Mouse (Mus musculus): ENCODE measurements around the gene Samd10. TPM values are rescaled to one million over a fixed set of nuclear protein-coding genes. Genes with fewer than 3 reads are reported as not detected.
A peak's percentile ranks its signal among the peaks of the same experiment; 100 is the strongest.

Gene Samd10
- polyA plus RNA-seq, 1 experiment from 2014 or later = 11.2 TPM

- 74% methylated on average over 5 of the region's 5 CpGs for WGBS
- no peaks in the 10 kb centered on the region for H3K27me3 ChIP-seq (ENCODE audit: control insufficient read depth, insufficient read depth, low read length)
- ATAC-seq (replicated peaks; ENCODE audit: extremely low read depth, insufficient read depth, low FRiP score) = no peak
- H3K27ac ChIP-seq (ENCODE audit: low read length) = peak overlapping the region; percentile 96
- H3K4me3 ChIP-seq (ENCODE audit: low read length) = peak overlapping the region; percentile 91
- peak overlapping the region; percentile 88 for H3K9ac ChIP-seq (ENCODE audit: low read length)
- peaks cover 2% of the 10 kb centered on the region; the same call in 1 of the 2 replicates for H3K36me3 ChIP-seq (ENCODE audit: control insufficient read depth, insufficient read depth)
- H3K4me2 ChIP-seq (ENCODE audit: low read depth, low read length) = peak overlapping the region; percentile 96
- H3K9me3 ChIP-seq (replicated peaks; ENCODE audit: control insufficient read depth, low read length) = no peaks in the 10 kb centered on the region
- H3K4me1 ChIP-seq (ENCODE audit: control insufficient read depth, insufficient read depth, low read length) = peaks cover 28% of the 10 kb centered on the region
Observed at GRCm38 (mm10) chr2:181580131-181580772, 18.8 kb downstream of the Samd10 start.

GRCm38 (mm10) chr2:181579681-181580080 is 19.3 kb downstream of the Samd10 start:
- Histone ChIP-seq H3K4me2 (ENCODE audit: low read depth, low read length) (no peak overlapping the region), H3K27ac (ENCODE audit: low read length) (no peak overlapping the region), H3K36me3 (ENCODE audit: control insufficient read depth, insufficient read depth) (peaks cover 2% of the 10 kb centered on the region; the same call in 1 of the 2 replicates), H3K4me1 (ENCODE audit: control insufficient read depth, insufficient read depth, low read length) (peaks cover 28% of the 10 kb centered on the region), H3K9me3 (replicated peaks; ENCODE audit: control insufficient read depth, low read length) (no peaks in the 10 kb centered on the region), H3K4me3 (ENCODE audit: low read length) (no peak overlapping the region), H3K9ac (ENCODE audit: low read length) (peak overlapping the region; percentile 45; the same call in 1 of the 2 replicates), H3K27me3 (ENCODE audit: control insufficient read depth, insufficient read depth, low read length) (no peaks in the 10 kb centered on the region)
- ATAC-seq (replicated peaks; ENCODE audit: extremely low read depth, insufficient read depth, low FRiP score) = no peak
- WGBS = 88% methylated on average over 1 of the region's 1 CpGs

- WGBS = 45% methylated on average over 5 of the region's 5 CpGs
Observed at GRCm38 (mm10) chr2:181578790-181579618, 20.0 kb downstream of the Samd10 start.

GRCm38 (mm10) chr2:181577981-181578581 is 20.9 kb downstream of the Samd10 start:
- Histone ChIP-seq H3K27ac (ENCODE audit: low read length) (no peak overlapping the region; the same call in 1 of the 2 replicates), H3K4me2 (ENCODE audit: low read depth, low read length) (0 out of 2 replicates have a peak overlapping the region, but pooled peaks have one; percentile 1), H3K9me3 (replicated peaks; ENCODE audit: control insufficient read depth, low read length) (no peaks in the 10 kb centered on the region), H3K4me1 (ENCODE audit: control insufficient read depth, insufficient read depth, low read length) (peaks cover 28% of the 10 kb centered on the region), H3K27me3 (ENCODE audit: control insufficient read depth, insufficient read depth, low read length) (no peaks in the 10 kb centered on the region), H3K9ac (ENCODE audit: low read length) (peak overlapping the region; percentile 22; the same call in 1 of the 2 replicates), H3K36me3 (ENCODE audit: control insufficient read depth, insufficient read depth) (peaks cover 4% of the 10 kb centered on the region; the same call in 1 of the 2 replicates), H3K4me3 (ENCODE audit: low read length) (no peak overlapping the region)
- 50% methylated on average over 7 of the region's 7 CpGs for WGBS
- ATAC-seq (replicated peaks; ENCODE audit: extremely low read depth, insufficient read depth, low FRiP score) = no peak

More at GRCm38 (mm10) chr2:181578790-181579618, 20.0 kb downstream of the Samd10 start:
- Histone ChIP-seq H3K36me3 (ENCODE audit: control insufficient read depth, insufficient read depth) (peaks cover 6% of the 10 kb centered on the region; the same call in 1 of the 2 replicates), H3K4me1 (ENCODE audit: control insufficient read depth, insufficient read depth, low read length) (peaks cover 28% of the 10 kb centered on the region), H3K4me2 (ENCODE audit: low read depth, low read length) (0 out of 2 replicates have a peak overlapping the region, but pooled peaks have one; percentile 1), H3K9me3 (replicated peaks; ENCODE audit: control insufficient read depth, low read length) (no peaks in the 10 kb centered on the region), H3K27me3 (ENCODE audit: control insufficient read depth, insufficient read depth, low read length) (no peaks in the 10 kb centered on the region), H3K27ac (ENCODE audit: low read length) (peak overlapping the region; percentile 5; the same call in 1 of the 2 replicates), H3K4me3 (ENCODE audit: low read length) (no peak overlapping the region), H3K9ac (ENCODE audit: low read length) (peak overlapping the region; percentile 45; the same call in 1 of the 2 replicates)
- no peak for ATAC-seq (replicated peaks; ENCODE audit: extremely low read depth, insufficient read depth, low FRiP score)

- Histone ChIP-seq H3K4me2 (ENCODE audit: low read depth, low read length) (no peak overlapping the region), H3K9me3 (replicated peaks; ENCODE audit: control insufficient read depth, low read length) (no peaks in the 10 kb centered on the region), H3K36me3 (ENCODE audit: control insufficient read depth, insufficient read depth) (peaks cover 4% of the 10 kb centered on the region; the same call in 1 of the 2 replicates), H3K4me3 (ENCODE audit: low read length) (no peak overlapping the region), H3K9ac (ENCODE audit: low read length) (no peak overlapping the region), H3K27me3 (ENCODE audit: control insufficient read depth, insufficient read depth, low read length) (no peaks in the 10 kb centered on the region), H3K4me1 (ENCODE audit: control insufficient read depth, insufficient read depth, low read length) (peaks cover 28% of the 10 kb centered on the region), H3K27ac (ENCODE audit: low read length) (no peak overlapping the region)
- 66% methylated on average over 2 of the region's 2 CpGs for WGBS
- ATAC-seq (replicated peaks; ENCODE audit: extremely low read depth, insufficient read depth, low FRiP score) = no peak
Observed at GRCm38 (mm10) chr2:181577126-181577525, 21.9 kb downstream of the Samd10 start.

- no peak overlapping the region for H3K27ac ChIP-seq (ENCODE audit: low read length)
- H3K4me1 ChIP-seq (ENCODE audit: control insufficient read depth, insufficient read depth, low read length) = peaks cover 28% of the 10 kb centered on the region
- no peak overlapping the region for H3K9ac ChIP-seq (ENCODE audit: low read length)
- WGBS = 77% methylated on average over 2 of the region's 2 CpGs
- H3K9me3 ChIP-seq (replicated peaks; ENCODE audit: control insufficient read depth, low read length) = no peaks in the 10 kb centered on the region
- no peak overlapping the region for H3K4me3 ChIP-seq (ENCODE audit: low read length)
- no peak overlapping the region for H3K4me2 ChIP-seq (ENCODE audit: low read depth, low read length)
- ATAC-seq (replicated peaks; ENCODE audit: extremely low read depth, insufficient read depth, low FRiP score) = no peak
- H3K27me3 ChIP-seq (ENCODE audit: control insufficient read depth, insufficient read depth, low read length) = no peaks in the 10 kb centered on the region
- H3K36me3 ChIP-seq (ENCODE audit: control insufficient read depth, insufficient read depth) = peaks cover 4% of the 10 kb centered on the region; the same call in 1 of the 2 replicates
Observed at GRCm38 (mm10) chr2:181576613-181577012, 22.4 kb downstream of the Samd10 start.

GRCm38 (mm10) chr2:181574921-181575545 is 24.0 kb downstream of the Samd10 start:
- H3K27ac ChIP-seq (ENCODE audit: low read length) = no peak overlapping the region

GRCm38 (mm10) chr2:181573961-181574360 is 25.1 kb downstream of the Samd10 start:
- no peaks in the 10 kb centered on the region for H3K27me3 ChIP-seq (ENCODE audit: control insufficient read depth, insufficient read depth, low read length)
- H3K36me3 ChIP-seq (ENCODE audit: control insufficient read depth, insufficient read depth) = peaks cover 4% of the 10 kb centered on the region; the same call in 1 of the 2 replicates
- H3K9ac ChIP-seq (ENCODE audit: low read length) = no peak overlapping the region
- no peaks in the 10 kb centered on the region for H3K9me3 ChIP-seq (replicated peaks; ENCODE audit: control insufficient read depth, low read length)
- no peak overlapping the region for H3K27ac ChIP-seq (ENCODE audit: low read length)
- WGBS = 84% methylated on average over 9 of the region's 9 CpGs
- no peak overlapping the region for H3K4me3 ChIP-seq (ENCODE audit: low read length)
- peaks cover 12% of the 10 kb centered on the region for H3K4me1 ChIP-seq (ENCODE audit: control insufficient read depth, insufficient read depth, low read length)
- no peak for ATAC-seq (replicated peaks; ENCODE audit: extremely low read depth, insufficient read depth, low FRiP score)
- H3K4me2 ChIP-seq (ENCODE audit: low read depth, low read length) = no peak overlapping the region

More at GRCm38 (mm10) chr2:181574921-181575545, 24.0 kb downstream of the Samd10 start:
- peaks cover 20% of the 10 kb centered on the region for H3K4me1 ChIP-seq (ENCODE audit: control insufficient read depth, insufficient read depth, low read length)
- no peak overlapping the region for H3K9ac ChIP-seq (ENCODE audit: low read length)
- no peak for ATAC-seq (replicated peaks; ENCODE audit: extremely low read depth, insufficient read depth, low FRiP score)
- peaks cover 4% of the 10 kb centered on the region; the same call in 1 of the 2 replicates for H3K36me3 ChIP-seq (ENCODE audit: control insufficient read depth, insufficient read depth)
- H3K27me3 ChIP-seq (ENCODE audit: control insufficient read depth, insufficient read depth, low read length) = no peaks in the 10 kb centered on the region
- no peaks in the 10 kb centered on the region for H3K9me3 ChIP-seq (replicated peaks; ENCODE audit: control insufficient read depth, low read length)
- 95% methylated on average over 7 of the region's 7 CpGs for WGBS
- H3K4me2 ChIP-seq (ENCODE audit: low read depth, low read length) = no peak overlapping the region
- no peak overlapping the region for H3K4me3 ChIP-seq (ENCODE audit: low read length)
